Mouse (Mus musculus) liver, embryonic 11.5 days (tissue): ENCODE data around the gene Plppr2. TPM values are rescaled to one million over a fixed set of nuclear protein-coding genes. Genes with fewer than 3 reads are reported as not detected.

ENCODE experiments used
- ATAC-seq: fragments of 200-750 bp; cut with Nextera tagmentation; replicated peaks from 2 replicates; pipeline ENCODE4 v1.8.0; 2017; ENCODE audit warnings: moderate number of reproducible peaks, mild to moderate bottlenecking, moderate TSS enrichment, moderate library complexity; ENCODE audit not compliant: low FRiP score
- DNase-seq: peaks from one replicate; pipeline ENCODE4 v3.0.0-alpha.2; 2017; ENCODE audit warnings: low spot score
- H3K27ac ChIP-seq: fragments of 300-500 bp; sonication (generic); 2 replicates; pipeline ENCODE4 v1.5.1; 2014; ENCODE audit warnings: mild to moderate bottlenecking, low read depth, low read length, control low read depth
- H3K27me3 ChIP-seq: fragments of 300-500 bp; sonication (generic); replicated peaks from 2 replicates; pipeline ENCODE4 v1.6.1; 2014; ENCODE audit warnings: low read length, mixed read lengths; ENCODE audit not compliant: control insufficient read depth, insufficient read depth
- H3K36me3 ChIP-seq: fragments of 300-500 bp; sonication (generic); 2 replicates; pipeline ENCODE4 v1.6.1; 2014; ENCODE audit warnings: mild to moderate bottlenecking, low read length, moderate library complexity, mixed read lengths; ENCODE audit not compliant: control insufficient read depth, insufficient read depth
- H3K4me1 ChIP-seq: fragments of 300-500 bp; sonication (generic); replicated peaks from 2 replicates; pipeline ENCODE4 v1.6.1; 2014; ENCODE audit warnings: low read length, mixed read lengths; ENCODE audit not compliant: control insufficient read depth, insufficient read depth
- H3K4me2 ChIP-seq: fragments of 300-500 bp; sonication (generic); 2 replicates; pipeline ENCODE4 v1.6.1; 2014; ENCODE audit warnings: mild to moderate bottlenecking, control low read depth, moderate library complexity
- H3K4me3 ChIP-seq: fragments of 300-500 bp; sonication (generic); 2 replicates; pipeline ENCODE4 v1.5.1; 2014; ENCODE audit warnings: low read depth, low read length, control low read depth
- H3K9ac ChIP-seq: fragments of 300-500 bp; sonication (generic); 2 replicates; pipeline ENCODE4 v1.6.1; 2014; ENCODE audit warnings: low read depth, low read length, control low read depth
- H3K9me3 ChIP-seq: fragments of 300-500 bp; sonication (generic); 2 replicates; pipeline ENCODE4 v1.6.1; 2016; ENCODE audit warnings: low read length, inconsistent platforms, mixed read lengths; ENCODE audit not compliant: control insufficient read depth
- WGBS: fragments of 180-500 bp; shearing (Covaris S2); extraction: QIAGEN DNeasy Blood & Tissue Kit; methylation state at CpG from one replicate; pipeline ENCODE4 v1.1.7; 2014; 5-methylcytosine and 5-hydroxymethylcytosine counted together
- polyA plus RNA-seq: library from polyadenylated mRNA; unstranded; fragments of >200 nt; fragmentation: Nextera tagmentation; extraction: Ambion mirVana; gene quantifications from 2 replicates; pipeline ENCODE4 v1.2.1, GENCODE M21; 2014

Plppr2 gene
- polyA plus RNA-seq, 1 experiment from 2014 or later: 7.2 TPM

DNA sequence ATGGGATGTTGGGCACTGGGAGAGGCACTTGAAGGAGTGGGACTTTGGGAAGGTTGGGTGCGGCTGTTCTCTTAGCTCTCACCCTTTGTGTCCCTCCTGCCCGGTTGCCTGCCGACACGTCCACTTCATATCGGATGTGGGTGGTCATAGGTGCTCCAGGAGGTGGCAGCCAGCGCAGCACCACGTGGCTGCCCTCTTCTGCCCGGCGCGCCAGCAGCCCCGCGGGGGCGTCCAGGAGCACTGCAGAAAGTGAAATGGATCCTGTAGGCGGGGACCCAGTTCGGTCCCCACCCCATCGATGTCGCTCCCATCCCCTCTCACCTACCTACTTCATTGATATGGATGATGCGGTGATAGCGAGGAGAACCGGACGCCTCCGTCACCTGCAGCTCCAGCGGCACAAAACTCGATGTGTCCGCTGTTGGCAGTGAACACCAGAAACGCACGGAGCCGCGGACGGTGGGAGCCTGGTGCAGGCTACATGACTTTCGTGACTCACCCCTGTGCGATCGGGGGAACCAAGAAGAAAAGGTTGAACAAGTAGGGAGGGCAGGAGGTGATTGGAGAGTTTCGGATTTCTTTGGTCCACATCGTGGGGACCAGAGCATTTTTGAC, 24.6 kb downstream of the Plppr2 start:
- Histone ChIP-seq H3K4me3 (peak overlapping the region; percentile 82), H3K9me3 (no peaks in the 10 kb centered on the region), H3K36me3 (peaks cover 23% of the 10 kb centered on the region), H3K4me1 (peaks cover 25% of the 10 kb centered on the region), H3K27me3 (peaks cover 16% of the 10 kb centered on the region), H3K27ac (peak overlapping the region; percentile 98), H3K9ac (peak overlapping the region; percentile 90), H3K4me2 (peak overlapping the region; percentile 91)
- ATAC-seq (no peak), DNase-seq (peak; percentile 56)
- under 1% methylated on average over 35 of the region's 35 CpGs for WGBS

DNA sequence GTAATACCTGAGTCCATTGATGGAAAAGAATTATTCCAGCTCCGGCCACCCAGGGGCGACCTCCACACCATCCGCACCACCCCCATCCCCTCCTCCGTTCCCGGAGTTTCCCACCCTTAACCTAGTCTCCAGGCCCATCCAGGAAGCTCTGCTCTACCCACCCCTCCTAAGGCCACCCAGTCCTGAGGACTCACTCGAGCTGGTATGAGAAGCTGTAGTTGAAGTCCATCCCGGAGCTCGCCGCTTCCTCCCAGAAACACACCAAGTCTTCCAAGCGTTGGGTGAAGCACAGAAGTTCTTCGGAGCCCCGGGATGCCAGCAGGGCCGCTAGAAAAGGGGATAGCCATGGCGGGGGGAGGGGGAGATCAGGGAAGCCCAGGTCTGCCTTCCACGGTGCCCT, 25.2 kb downstream of the Plppr2 start:
- peak overlapping the region; percentile 90 for H3K9ac ChIP-seq
- H3K4me2 ChIP-seq: peak overlapping the region; percentile 91
- no peaks in the 10 kb centered on the region for H3K9me3 ChIP-seq
- DNase-seq: no peak
- H3K27ac ChIP-seq: peak overlapping the region; percentile 98
- H3K27me3 ChIP-seq: peaks cover 16% of the 10 kb centered on the region
- peaks cover 23% of the 10 kb centered on the region for H3K36me3 ChIP-seq
- ATAC-seq: peak; percentile 12
- H3K4me3 ChIP-seq: peak overlapping the region; percentile 82
- under 1% methylated on average over 15 of the region's 15 CpGs for WGBS
- H3K4me1 ChIP-seq: peaks cover 25% of the 10 kb centered on the region

DNA sequence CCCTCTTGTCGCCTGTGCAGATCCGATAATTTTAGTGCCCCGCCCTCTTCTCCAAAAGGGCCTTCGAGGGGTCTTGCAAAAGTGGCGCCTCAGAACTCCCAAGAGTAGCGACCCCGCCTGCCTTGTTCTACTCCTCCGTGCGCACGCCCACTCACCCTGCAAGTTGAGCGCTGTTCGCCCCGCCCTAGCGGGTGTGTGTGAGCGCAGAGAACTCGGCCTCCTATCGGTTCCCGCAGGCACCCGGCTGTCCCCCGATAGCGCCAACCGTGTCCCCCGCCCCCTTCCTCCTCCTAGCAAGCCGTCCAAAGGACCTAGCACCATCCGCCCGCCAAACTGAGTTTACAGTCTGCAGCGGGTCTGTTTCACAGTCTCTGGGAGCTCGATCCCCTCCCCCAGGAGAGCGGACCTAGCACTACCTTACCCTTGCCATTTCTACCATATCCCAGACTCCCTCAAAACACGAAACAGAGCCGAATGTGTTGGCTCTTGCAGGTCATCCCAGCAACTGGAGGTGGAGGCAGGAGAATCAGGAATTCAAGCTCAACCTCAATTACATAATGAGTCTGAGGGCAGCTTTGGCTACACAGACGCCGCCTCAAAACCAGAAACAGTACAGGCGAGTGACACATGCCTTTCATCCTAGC, 25.7 kb downstream of the Plppr2 start:
- Histone ChIP-seq H3K27ac (peak overlapping the region; percentile 98), H3K36me3 (peaks cover 23% of the 10 kb centered on the region), H3K4me2 (peak overlapping the region; percentile 91), H3K9ac (peak overlapping the region; percentile 90), H3K4me3 (peak overlapping the region; percentile 82), H3K27me3 (peaks cover 16% of the 10 kb centered on the region), H3K4me1 (peaks cover 25% of the 10 kb centered on the region), H3K9me3 (no peaks in the 10 kb centered on the region)
- 1% methylated on average over 34 of the region's 34 CpGs for WGBS
- DNase-seq: peak; percentile 91
- ATAC-seq: peak; percentile 92

DNA sequence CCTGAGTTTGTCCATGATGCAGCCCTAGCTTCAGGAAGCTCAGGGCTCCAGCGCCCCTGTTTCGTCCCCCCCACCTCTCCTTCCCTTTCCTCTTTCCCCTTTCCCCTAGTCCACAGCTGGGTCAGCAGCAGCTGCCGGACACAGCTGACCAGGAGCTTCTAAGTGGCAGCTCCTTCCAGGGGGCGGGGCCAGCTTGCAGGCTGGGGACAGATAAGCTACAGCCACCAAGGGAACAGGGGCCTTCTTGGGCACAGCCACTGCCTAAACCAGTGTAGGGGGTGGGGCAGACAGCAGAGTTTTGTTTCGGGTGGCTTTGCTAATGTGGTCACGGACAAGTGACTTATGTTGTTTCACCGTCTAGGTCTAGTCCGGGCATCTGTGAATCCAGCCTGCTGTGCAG, 26.6 kb downstream of the Plppr2 start, which contains the start of gene Epor:
TSS of gene Epor (minus strand) at position 90 of the 400 bp plus-strand sequence.
- peak; percentile 64 for ATAC-seq
- WGBS: 16% methylated on average over 8 of the region's 8 CpGs
- DNase-seq: peak; percentile 78

DNA sequence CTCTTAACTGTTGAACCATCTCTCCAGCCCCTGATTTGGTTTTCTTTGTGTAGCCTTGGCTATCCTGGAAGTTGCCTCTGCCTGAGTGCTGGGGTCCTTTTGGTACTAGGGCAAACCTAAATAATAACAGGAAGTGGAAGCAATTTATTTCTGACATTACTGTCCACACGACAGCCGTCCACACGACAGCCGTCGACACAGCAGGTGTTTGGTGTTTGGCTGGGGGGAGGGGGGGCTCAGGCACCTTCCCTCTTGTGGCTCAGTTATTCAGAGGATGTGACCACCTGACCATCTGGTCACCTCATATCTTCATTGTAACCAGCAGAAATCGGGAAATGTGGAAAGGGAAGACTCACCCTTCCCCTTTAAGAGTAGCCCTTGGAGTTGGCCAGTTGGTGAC, 32.0 kb downstream of the Plppr2 start:
- no peak overlapping the region for H3K27ac ChIP-seq
- ATAC-seq: no peak
- H3K4me3 ChIP-seq: no peak overlapping the region
- no peaks in the 10 kb centered on the region for H3K27me3 ChIP-seq
- no peaks in the 10 kb centered on the region for H3K36me3 ChIP-seq
- H3K4me1 ChIP-seq: peaks cover 4% of the 10 kb centered on the region
- H3K4me2 ChIP-seq: no peak overlapping the region
- DNase-seq: no peak
- no peaks in the 10 kb centered on the region for H3K9me3 ChIP-seq
- 59% methylated on average over 6 of the region's 6 CpGs for WGBS
- H3K9ac ChIP-seq: no peak overlapping the region

More for the DNA sequence above, 26.6 kb downstream of the Plppr2 start, which contains the start of gene Epor:
- peak within 1 kb of the TSS; percentile 98 for H3K27ac ChIP-seq
- peak within 1 kb of the TSS; percentile 90 for H3K9ac ChIP-seq
- H3K4me1 ChIP-seq: peaks cover 25% of the 10 kb centered on the region
- peak within 1 kb of the TSS; percentile 91 for H3K4me2 ChIP-seq
- H3K27me3 ChIP-seq: peaks cover 16% of the 10 kb centered on the region
- no peaks in the 10 kb centered on the region for H3K9me3 ChIP-seq
- H3K4me3 ChIP-seq: peak within 1 kb of the TSS; percentile 82
- peaks cover 21% of the 10 kb centered on the region for H3K36me3 ChIP-seq

DNA sequence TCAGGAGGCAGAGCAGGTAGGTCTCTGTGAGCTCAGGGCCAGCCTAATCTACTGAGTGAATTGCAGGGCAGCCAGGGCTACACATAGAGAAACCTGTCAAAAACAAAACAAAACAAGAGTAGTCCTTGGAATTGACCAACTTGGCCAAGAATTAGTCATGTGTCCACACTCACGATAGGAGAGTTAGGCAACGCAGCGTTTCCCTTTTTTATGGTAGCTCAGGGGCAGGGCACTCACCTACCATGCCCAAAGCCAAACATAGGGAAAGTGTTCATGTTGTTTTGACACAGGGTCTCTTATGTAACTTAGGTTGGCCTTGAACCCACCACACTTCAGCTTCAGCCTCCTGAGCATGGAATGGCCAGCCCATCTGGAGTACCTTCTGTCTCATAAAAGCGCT, 32.5 kb downstream of the Plppr2 start:
- no peak overlapping the region for H3K4me2 ChIP-seq
- no peak overlapping the region for H3K4me3 ChIP-seq
- no peaks in the 10 kb centered on the region for H3K36me3 ChIP-seq
- H3K9me3 ChIP-seq: no peaks in the 10 kb centered on the region
- no peaks in the 10 kb centered on the region for H3K27me3 ChIP-seq
- WGBS: 85% methylated on average over 4 of the region's 4 CpGs
- no peak for DNase-seq
- H3K27ac ChIP-seq: no peak overlapping the region
- no peak for ATAC-seq
- no peaks in the 10 kb centered on the region for H3K4me1 ChIP-seq
- no peak overlapping the region for H3K9ac ChIP-seq

DNA sequence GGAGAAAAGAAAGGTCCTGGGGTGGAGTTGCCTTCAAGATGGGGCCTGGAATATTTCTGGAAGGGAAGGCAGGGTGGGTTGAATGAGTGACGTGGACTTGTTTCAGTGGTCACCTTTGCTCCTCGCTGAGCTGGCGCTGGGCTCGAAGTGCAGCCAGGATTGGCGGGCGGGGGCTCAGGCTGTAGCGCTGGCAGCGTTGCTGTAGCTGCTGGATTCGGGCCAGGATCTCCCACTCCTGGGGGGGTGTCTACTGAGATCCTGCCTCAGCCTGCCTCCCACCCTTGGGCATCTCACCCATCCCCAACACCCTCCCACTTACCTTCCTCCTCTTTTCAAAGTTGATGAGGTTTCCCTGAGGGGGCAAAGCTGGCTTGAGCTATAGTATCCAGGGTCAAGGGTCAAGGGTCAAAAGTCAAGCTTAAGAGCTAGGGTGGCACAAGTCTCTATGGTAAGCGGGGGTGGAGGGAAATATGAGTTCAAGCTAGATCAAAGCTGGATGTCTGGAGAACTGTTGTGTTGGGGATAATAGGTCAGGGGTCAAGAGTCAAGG, 39.9 kb downstream of the Plppr2 start:
- Histone ChIP-seq H3K4me2 (no peak overlapping the region), H3K9me3 (no peaks in the 10 kb centered on the region), H3K9ac (no peak overlapping the region), H3K4me3 (no peak overlapping the region), H3K4me1 (no peaks in the 10 kb centered on the region), H3K27ac (no peak overlapping the region), H3K36me3 (no peaks in the 10 kb centered on the region), H3K27me3 (peaks cover 25% of the 10 kb centered on the region)
- 87% methylated on average over 10 of the region's 10 CpGs for WGBS
- ATAC-seq: no peak
- DNase-seq: no peak

DNA sequence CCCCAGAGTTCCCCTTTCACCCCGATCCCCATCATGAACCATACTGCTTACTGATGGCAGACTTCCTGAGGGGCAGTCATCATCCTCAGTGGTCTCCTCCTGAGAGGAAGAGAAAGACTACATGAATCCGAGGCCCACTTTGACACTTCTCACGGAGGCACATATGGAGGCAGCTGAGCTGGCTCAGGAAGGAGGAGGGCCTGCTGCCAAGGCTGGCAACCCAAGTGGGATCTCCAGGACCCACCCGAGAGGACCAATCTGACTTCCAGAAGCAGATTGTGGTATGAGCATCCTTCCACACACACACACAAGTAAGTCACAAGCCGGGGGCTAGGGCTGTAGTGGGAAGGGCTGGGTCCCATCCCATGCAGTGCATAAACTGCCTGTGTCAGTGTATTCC, 40.5 kb downstream of the Plppr2 start:
- no peaks in the 10 kb centered on the region for H3K36me3 ChIP-seq
- H3K4me2 ChIP-seq: no peak overlapping the region
- DNase-seq: no peak
- H3K27ac ChIP-seq: no peak overlapping the region
- ATAC-seq: no peak
- H3K4me1 ChIP-seq: no peaks in the 10 kb centered on the region
- H3K9me3 ChIP-seq: 0 out of 2 replicates have a peak, but pooled peaks cover 2% of the 10 kb centered on the region
- H3K9ac ChIP-seq: no peak overlapping the region
- 83% methylated on average over 5 of the region's 5 CpGs for WGBS
- H3K27me3 ChIP-seq: peaks cover 31% of the 10 kb centered on the region
- H3K4me3 ChIP-seq: no peak overlapping the region
